Mouse (Mus musculus) fat pad, adult 2 months (tissue): ENCODE data around the gene Plxna2.

Experiments used
- DNase-seq: peaks from one replicate; pipeline ENCODE4 v3.0.0-alpha.2; 2011; ENCODE audit warnings: low read depth, low spot score; ENCODE audit errors: extremely low read depth

Gene Plxna2

GRCm38 (mm10) chr1:194617918-194618317 lies at the start of gene Plxna2:
Plxna2 (plus strand) TSS chr1:194618218.
- no peak for DNase-seq

- no peak for DNase-seq
Measured at GRCm38 (mm10) chr1:194573870-194574269, 44.1 kb upstream of the Plxna2 start.

DNA sequence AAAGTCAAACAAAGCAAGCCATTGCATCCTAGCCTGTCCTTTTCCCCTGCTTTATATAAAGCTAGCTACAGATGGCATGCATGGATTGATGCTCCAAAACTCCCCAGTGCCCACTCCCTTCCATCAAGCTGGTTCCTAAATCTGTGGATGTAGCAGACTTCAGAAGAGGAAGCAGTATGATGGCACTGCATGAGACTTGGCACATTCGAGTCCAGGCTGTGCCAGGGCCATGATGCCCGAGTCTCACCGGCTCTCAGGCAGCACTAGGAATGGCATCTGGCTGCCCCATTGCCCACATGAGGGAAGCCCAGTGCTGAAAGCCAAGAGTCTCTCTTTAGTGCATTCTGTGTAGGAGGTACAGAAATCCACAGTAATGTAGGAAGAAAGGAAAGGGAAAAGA lies 39.7 kb upstream of the Plxna2 start:
- DNase-seq, result no peak

GRCm38 (mm10) chr1:194580539-194580938 lies 37.5 kb upstream of the Plxna2 start:
- DNase-seq, result no peak

DNA sequence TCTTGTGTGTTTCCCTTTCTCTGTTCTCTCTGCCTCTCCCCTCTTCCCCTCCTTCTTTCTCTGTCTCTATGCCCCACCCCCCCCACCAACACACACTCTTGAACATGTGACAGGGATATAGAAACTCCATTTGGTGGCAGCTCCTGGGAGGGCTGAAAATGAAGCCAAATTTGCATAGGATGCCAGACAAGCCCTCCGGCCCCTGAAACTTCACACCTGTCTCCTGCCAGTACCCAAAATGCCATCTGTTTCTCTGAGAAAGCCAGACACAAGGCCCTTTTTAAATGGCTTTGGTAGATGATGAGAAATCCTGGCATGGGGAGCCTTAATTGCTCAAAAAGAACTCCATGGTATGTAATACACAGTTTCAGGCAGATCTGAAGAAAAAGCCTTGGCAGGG lies 31.3 kb upstream of the Plxna2 start:
- no peak for DNase-seq

GRCm38 (mm10) chr1:194587532-194587931 lies 30.5 kb upstream of the Plxna2 start:
- DNase-seq, result no peak

DNA sequence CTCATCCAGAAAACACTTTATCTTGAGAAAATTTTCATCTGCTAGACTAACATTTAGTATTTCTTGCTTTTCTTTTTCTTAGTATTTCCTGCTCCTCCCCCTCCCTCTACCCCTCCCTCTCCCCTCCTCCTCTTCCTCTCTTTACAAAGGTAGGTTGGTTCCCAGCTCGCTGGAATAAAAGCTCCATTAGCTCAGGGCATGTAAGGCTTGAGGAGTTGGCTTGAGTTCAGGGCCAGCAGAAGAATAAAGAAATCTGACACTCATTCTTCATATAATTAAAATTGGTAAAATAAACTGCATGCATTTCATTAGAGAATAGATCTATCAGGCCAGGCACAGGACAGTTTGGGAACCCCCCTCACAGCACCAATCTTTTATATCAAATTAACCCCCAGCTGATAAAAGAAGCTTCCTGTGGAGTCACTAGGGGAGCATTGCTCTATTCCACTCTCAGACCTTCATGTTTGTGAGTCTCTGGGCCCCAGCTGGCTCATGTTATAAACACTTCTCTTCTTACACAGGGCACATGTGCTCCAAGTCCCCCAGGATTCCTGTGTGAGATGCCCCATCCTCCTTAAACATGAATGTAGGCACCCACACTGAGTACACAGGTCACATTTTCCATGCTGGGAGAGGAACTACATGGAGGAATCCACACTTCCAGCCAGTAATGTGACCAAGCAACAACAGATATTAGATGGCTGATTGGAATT lies 29.9 kb upstream of the Plxna2 start:
- no peak for DNase-seq

- DNase-seq, result no peak
Measured at GRCm38 (mm10) chr1:194588711-194589451, 29.1 kb upstream of the Plxna2 start.

- peak; percentile 25 for DNase-seq
Measured at GRCm38 (mm10) chr1:194593155-194593554, 24.9 kb upstream of the Plxna2 start.

GRCm38 (mm10) chr1:194607406-194608261 lies 10.4 kb upstream of the Plxna2 start:
- DNase-seq, result no peak

DNA sequence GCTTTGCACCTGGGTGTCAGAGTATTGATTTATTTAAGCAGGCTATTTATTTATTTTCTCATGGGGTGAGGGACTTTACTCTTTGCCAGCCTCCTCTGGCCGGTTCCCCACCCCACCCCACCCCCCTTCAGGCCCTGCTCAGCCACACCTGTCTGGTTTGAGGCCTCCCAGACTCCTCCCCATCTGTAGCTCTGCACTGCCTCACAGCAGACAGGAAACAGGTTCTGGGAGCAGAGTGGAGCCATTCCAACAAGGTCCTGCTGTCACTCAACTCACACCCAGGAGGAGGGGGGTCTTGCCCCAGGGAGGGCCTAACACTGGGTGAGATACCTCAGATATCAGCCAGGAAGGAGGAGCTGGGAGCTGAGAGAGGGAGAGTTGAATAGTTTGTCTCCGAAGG lies 7.5 kb upstream of the Plxna2 start:
- no peak for DNase-seq

- no peak for DNase-seq
Measured at GRCm38 (mm10) chr1:194612628-194613027, 5.4 kb upstream of the Plxna2 start.

DNA sequence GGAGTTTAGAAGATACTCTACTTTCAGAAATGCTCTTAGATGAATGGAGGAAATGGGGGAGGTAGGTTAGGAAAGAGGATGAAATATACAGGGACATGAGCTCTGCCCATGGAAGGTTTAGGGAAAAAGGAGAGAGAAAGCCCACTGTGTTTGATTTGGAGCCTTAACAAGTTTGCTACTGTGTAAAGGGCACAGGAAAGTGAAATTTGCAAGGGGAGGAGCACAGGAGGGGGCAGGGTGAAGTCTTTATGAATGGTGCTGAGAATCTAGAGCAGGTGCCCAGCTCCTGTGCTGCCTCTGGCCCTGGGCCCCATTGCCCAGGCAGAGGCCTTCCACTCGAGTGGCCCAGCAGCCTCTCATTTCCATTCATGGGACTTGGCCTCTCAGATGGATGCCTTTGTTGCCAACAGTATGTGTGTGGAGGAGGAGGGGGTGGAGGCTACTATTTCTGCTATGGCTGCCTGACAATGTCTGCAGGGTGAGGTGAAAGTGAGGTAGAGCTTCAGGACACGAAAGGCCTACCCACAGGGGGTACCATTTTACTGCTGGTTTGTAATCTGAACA lies 4.7 kb upstream of the Plxna2 start:
- DNase-seq, result no peak

DNA sequence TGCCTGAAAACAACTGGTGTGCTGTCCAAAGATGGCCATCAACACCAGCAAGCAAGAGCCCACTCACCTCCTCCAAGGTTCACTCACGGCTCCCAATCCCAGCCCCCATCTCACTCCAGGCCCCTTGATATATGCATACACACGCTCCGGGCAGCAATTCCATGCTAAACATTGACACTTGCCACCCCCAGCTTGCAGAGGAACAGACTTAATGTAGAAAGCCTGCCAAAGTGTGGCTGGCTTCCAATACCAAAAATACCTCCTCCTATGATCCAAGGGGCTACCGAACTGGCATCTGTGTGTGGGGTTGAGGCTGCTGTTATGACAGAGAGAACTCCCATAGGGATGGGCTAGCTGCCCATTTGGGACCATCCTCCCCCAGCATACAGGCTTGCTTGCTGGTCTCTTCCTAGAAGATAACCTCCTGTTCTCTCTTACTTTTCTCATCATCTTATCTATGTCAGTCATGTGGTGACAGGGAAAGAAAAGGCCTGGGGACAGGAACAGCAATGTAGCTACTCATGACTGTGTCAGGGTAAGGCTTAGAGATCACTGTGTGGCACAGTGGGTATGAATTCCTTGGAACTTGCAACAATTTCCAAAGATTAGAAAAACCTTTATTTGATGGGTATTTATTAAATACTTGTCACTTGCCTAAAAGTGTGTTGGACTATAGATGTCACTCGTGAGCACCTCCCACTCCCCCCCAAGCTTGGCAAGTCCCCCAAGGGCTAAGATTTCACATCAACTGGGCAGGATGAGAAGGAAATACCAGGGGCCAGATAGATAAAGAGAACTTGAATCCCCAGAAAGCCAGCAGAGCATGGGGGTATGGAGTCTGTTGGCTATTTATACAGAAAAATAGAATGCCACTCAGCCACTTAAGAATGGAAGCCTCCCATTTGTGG lies 3.8 kb upstream of the Plxna2 start:
- no peak for DNase-seq

DNA sequence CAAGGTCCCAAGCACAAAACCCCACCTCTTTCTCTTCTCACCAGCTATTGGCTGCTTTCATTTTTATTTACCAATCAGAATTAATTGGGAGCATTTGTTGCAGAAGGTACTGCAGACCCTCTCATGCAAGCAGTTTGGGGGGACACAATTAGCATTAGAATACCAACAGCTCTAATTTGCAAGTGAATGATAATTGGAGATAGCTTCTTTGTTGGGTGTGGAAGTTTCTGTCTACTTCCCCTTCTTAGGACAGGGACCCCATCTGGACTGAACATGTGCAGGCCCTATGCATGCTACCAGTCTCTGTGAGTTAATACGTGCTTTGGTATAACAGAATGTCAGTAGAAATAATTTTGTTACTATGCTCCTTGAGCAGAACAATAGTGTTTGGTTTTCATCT lies 1.9 kb upstream of the Plxna2 start:
- DNase-seq, result no peak

DNA sequence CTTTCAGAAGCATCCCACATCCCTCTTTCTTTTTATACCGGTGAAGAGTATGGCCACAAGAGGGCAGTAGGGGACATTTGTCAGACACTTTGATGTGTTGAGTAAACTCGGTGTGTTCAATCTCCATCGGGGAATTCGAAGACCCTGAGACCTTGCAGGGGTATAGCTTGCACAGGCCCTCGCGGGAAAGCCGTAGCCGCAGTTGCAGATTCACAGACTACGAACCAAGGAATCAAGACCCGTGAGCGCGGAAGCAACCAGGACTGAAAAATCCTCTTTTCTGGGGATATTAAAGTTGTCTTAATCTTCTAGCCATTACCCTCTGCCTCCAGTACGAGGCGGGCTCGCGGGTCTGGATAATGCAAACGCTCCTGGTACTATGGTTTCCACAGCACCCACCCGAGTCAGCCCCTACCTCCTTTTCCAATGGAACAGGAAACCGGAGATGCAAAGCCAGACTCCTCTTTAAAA lies 858 bp downstream of the Plxna2 start:
- no peak for DNase-seq

DNA sequence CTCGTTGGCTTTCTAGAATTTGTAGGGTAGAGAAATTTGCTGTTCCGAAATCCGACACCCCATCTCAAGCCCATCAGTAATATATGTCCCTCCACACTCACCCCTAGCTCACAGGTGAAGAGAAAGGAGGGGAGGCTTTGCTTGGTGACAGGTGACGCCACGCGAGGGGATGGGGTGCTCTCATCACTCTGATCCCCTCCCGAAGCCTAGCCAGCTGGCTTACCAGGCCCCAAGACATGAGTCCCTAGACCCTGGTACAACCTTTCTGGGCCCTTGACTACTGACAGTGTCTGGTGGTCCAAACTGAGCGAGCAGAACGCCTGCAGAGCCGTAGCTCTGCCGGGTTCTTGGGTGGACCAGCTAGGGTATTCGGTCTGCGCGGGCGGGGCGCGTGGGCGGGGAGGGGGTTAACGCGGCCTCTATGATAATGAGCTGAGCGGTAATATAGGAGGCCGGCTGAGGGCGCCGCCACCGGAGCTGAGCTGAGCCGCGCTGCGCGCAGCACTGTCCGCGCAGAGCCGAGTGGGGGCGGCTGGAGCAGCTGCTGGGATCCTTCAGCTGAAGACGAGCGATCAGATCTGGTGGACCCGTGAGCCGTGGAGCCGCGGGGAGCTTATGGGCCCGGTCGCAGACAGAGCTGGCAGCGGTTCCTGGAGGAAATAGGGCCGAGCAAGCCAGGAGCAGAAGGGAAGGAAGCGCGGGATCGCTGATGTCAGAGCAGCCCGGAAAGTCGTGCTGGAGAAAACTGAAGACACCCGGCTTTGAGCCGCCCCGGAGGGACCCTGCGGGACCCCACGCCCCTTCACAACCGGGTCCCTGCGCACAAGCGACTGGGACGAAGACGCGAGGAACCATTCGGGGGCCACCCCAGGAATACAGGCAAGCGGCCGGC lies 1.6 kb downstream of the Plxna2 start:
- no peak for DNase-seq

GRCm38 (mm10) chr1:194620245-194620991 lies 2.4 kb downstream of the Plxna2 start:
- DNase-seq, result no peak
